Mouse (Mus musculus): ENCODE data around the gene Ephx4. TPM values are rescaled to one million over a fixed set of nuclear protein-coding genes. Genes with fewer than 3 reads are reported as not detected.

The Ephx4 gene
- 0.29 and 0.48 TPM in 2 replicates for polyA plus RNA-seq (2014; fragmentation: Nextera tagmentation; extraction: Ambion mirVana)

- Histone ChIP-seq H3K27me3 (replicated peaks; ENCODE audit: control insufficient read depth, insufficient read depth, low read length) (peaks cover 36% of the 10 kb centered on the region), H3K4me2 (peak within 1 kb of the TSS; percentile 95), H3K27ac (ENCODE audit: low read depth, low read length) (no peak within 1 kb of the TSS), H3K9ac (ENCODE audit: low read depth, low read length) (peak within 1 kb of the TSS; percentile 61), H3K36me3 (ENCODE audit: control insufficient read depth, insufficient read depth, low read length) (no peaks in the 10 kb centered on the region), H3K4me3 (ENCODE audit: low read depth, low read length) (peak within 1 kb of the TSS; percentile 66), H3K9me3 (ENCODE audit: control insufficient read depth, low read length) (no peaks in the 10 kb centered on the region), H3K4me1 (replicated peaks; ENCODE audit: control insufficient read depth, insufficient read depth, low read length) (peaks cover 8% of the 10 kb centered on the region)
- whole genome bisulfite sequencing = 22% methylated on average over 5 of the region's 5 CpGs
- ATAC-seq (replicated peaks; ENCODE audit: low FRiP score) (no peak), DNase-seq (ENCODE audit: low spot score) (no peak)
These were observed at the start of gene Ephx4 for GRCm38 (mm10) chr5:107402436-107402835. Ephx4 (plus strand) TSS chr5:107402736.

- no peak overlapping the region for H3K4me2 ChIP-seq
- DNase-seq (ENCODE audit: low spot score) (no peak), ATAC-seq (replicated peaks; ENCODE audit: low FRiP score) (no peak)
- no peaks in the 10 kb centered on the region for H3K36me3 ChIP-seq (ENCODE audit: control insufficient read depth, insufficient read depth, low read length)
- H3K27ac ChIP-seq (ENCODE audit: low read depth, low read length) = no peak overlapping the region
- H3K27me3 ChIP-seq (replicated peaks; ENCODE audit: control insufficient read depth, insufficient read depth, low read length) = no peaks in the 10 kb centered on the region
- 58% methylated on average over 3 of the region's 3 CpGs for WGBS
- H3K9me3 ChIP-seq (ENCODE audit: control insufficient read depth, low read length) = no peaks in the 10 kb centered on the region
- H3K4me3 ChIP-seq (ENCODE audit: low read depth, low read length) = no peak overlapping the region
- no peak overlapping the region for H3K9ac ChIP-seq (ENCODE audit: low read depth, low read length)
- H3K4me1 ChIP-seq (replicated peaks; ENCODE audit: control insufficient read depth, insufficient read depth, low read length) = no peaks in the 10 kb centered on the region
These were observed 48.6 kb upstream of the Ephx4 start for GRCm38 (mm10) chr5:107353981-107354380.

GRCm38 (mm10) chr5:107355801-107356200, 46.7 kb upstream of the Ephx4 start:
- Histone ChIP-seq H3K27ac (ENCODE audit: low read depth, low read length) (no peak overlapping the region), H3K9ac (ENCODE audit: low read depth, low read length) (no peak overlapping the region), H3K4me2 (no peak overlapping the region), H3K36me3 (ENCODE audit: control insufficient read depth, insufficient read depth, low read length) (no peaks in the 10 kb centered on the region), H3K9me3 (ENCODE audit: control insufficient read depth, low read length) (no peaks in the 10 kb centered on the region), H3K4me3 (ENCODE audit: low read depth, low read length) (no peak overlapping the region), H3K4me1 (replicated peaks; ENCODE audit: control insufficient read depth, insufficient read depth, low read length) (no peaks in the 10 kb centered on the region), H3K27me3 (replicated peaks; ENCODE audit: control insufficient read depth, insufficient read depth, low read length) (no peaks in the 10 kb centered on the region)
- WGBS = 57% methylated on average over 1 of the region's 1 CpGs
- DNase-seq (ENCODE audit: low spot score) = no peak
- ATAC-seq (replicated peaks; ENCODE audit: low FRiP score) = no peak

- H3K9ac ChIP-seq (ENCODE audit: low read depth, low read length) = no peak overlapping the region
- no peaks in the 10 kb centered on the region for H3K36me3 ChIP-seq (ENCODE audit: control insufficient read depth, insufficient read depth, low read length)
- ATAC-seq (replicated peaks; ENCODE audit: low FRiP score) (no peak), DNase-seq (ENCODE audit: low spot score) (no peak)
- H3K27me3 ChIP-seq (replicated peaks; ENCODE audit: control insufficient read depth, insufficient read depth, low read length) = no peaks in the 10 kb centered on the region
- H3K4me2 ChIP-seq = no peak overlapping the region
- H3K4me1 ChIP-seq (replicated peaks; ENCODE audit: control insufficient read depth, insufficient read depth, low read length) = no peaks in the 10 kb centered on the region
- WGBS = 88% methylated on average over 8 of the region's 8 CpGs
- H3K27ac ChIP-seq (ENCODE audit: low read depth, low read length) = no peak overlapping the region
- H3K4me3 ChIP-seq (ENCODE audit: low read depth, low read length) = no peak overlapping the region
- H3K9me3 ChIP-seq (ENCODE audit: control insufficient read depth, low read length) = no peaks in the 10 kb centered on the region
These were observed 44.8 kb upstream of the Ephx4 start for GRCm38 (mm10) chr5:107357723-107358122.

GRCm38 (mm10) chr5:107359395-107360053, 43.0 kb upstream of the Ephx4 start:
- WGBS = under 1% methylated on average over 38 of the region's 40 CpGs
- Histone ChIP-seq H3K9me3 (ENCODE audit: control insufficient read depth, low read length) (no peaks in the 10 kb centered on the region), H3K36me3 (ENCODE audit: control insufficient read depth, insufficient read depth, low read length) (no peaks in the 10 kb centered on the region), H3K27ac (ENCODE audit: low read depth, low read length) (no peak overlapping the region), H3K9ac (ENCODE audit: low read depth, low read length) (peak overlapping the region; percentile 49), H3K27me3 (replicated peaks; ENCODE audit: control insufficient read depth, insufficient read depth, low read length) (no peaks in the 10 kb centered on the region), H3K4me2 (peak overlapping the region; percentile 69), H3K4me1 (replicated peaks; ENCODE audit: control insufficient read depth, insufficient read depth, low read length) (no peaks in the 10 kb centered on the region), H3K4me3 (ENCODE audit: low read depth, low read length) (peak overlapping the region; percentile 70)
- ATAC-seq (replicated peaks; ENCODE audit: low FRiP score) (peak; percentile 99), DNase-seq (ENCODE audit: low spot score) (peak; percentile 90)

- WGBS = 33% methylated on average over 9 of the region's 9 CpGs
- no peaks in the 10 kb centered on the region for H3K9me3 ChIP-seq (ENCODE audit: control insufficient read depth, low read length)
- no peak for ATAC-seq (replicated peaks; ENCODE audit: low FRiP score)
- H3K4me3 ChIP-seq (ENCODE audit: low read depth, low read length) = peak overlapping the region; percentile 70
- no peaks in the 10 kb centered on the region for H3K27me3 ChIP-seq (replicated peaks; ENCODE audit: control insufficient read depth, insufficient read depth, low read length)
- H3K4me2 ChIP-seq = peak overlapping the region; percentile 69
- no peaks in the 10 kb centered on the region for H3K36me3 ChIP-seq (ENCODE audit: control insufficient read depth, insufficient read depth, low read length)
- H3K4me1 ChIP-seq (replicated peaks; ENCODE audit: control insufficient read depth, insufficient read depth, low read length) = no peaks in the 10 kb centered on the region
- H3K9ac ChIP-seq (ENCODE audit: low read depth, low read length) = peak overlapping the region; percentile 49
- H3K27ac ChIP-seq (ENCODE audit: low read depth, low read length) = no peak overlapping the region
- DNase-seq (ENCODE audit: low spot score) = no peak
These were observed 42.3 kb upstream of the Ephx4 start for GRCm38 (mm10) chr5:107360054-107360730.

GRCm38 (mm10) chr5:107370040-107370439, 32.5 kb upstream of the Ephx4 start:
- no peaks in the 10 kb centered on the region for H3K9me3 ChIP-seq (ENCODE audit: control insufficient read depth, low read length)
- WGBS = 78% methylated on average over 3 of the region's 3 CpGs
- DNase-seq (ENCODE audit: low spot score) (no peak), ATAC-seq (replicated peaks; ENCODE audit: low FRiP score) (no peak)
- no peak overlapping the region for H3K9ac ChIP-seq (ENCODE audit: low read depth, low read length)
- H3K4me1 ChIP-seq (replicated peaks; ENCODE audit: control insufficient read depth, insufficient read depth, low read length) = no peaks in the 10 kb centered on the region
- H3K27ac ChIP-seq (ENCODE audit: low read depth, low read length) = no peak overlapping the region
- no peaks in the 10 kb centered on the region for H3K36me3 ChIP-seq (ENCODE audit: control insufficient read depth, insufficient read depth, low read length)
- H3K27me3 ChIP-seq (replicated peaks; ENCODE audit: control insufficient read depth, insufficient read depth, low read length) = no peaks in the 10 kb centered on the region
- no peak overlapping the region for H3K4me3 ChIP-seq (ENCODE audit: low read depth, low read length)
- no peak overlapping the region for H3K4me2 ChIP-seq

GRCm38 (mm10) chr5:107371335-107371734, 31.2 kb upstream of the Ephx4 start:
- Histone ChIP-seq H3K4me3 (ENCODE audit: low read depth, low read length) (no peak overlapping the region), H3K27me3 (replicated peaks; ENCODE audit: control insufficient read depth, insufficient read depth, low read length) (no peaks in the 10 kb centered on the region), H3K4me1 (replicated peaks; ENCODE audit: control insufficient read depth, insufficient read depth, low read length) (no peaks in the 10 kb centered on the region), H3K9ac (ENCODE audit: low read depth, low read length) (no peak overlapping the region), H3K27ac (ENCODE audit: low read depth, low read length) (no peak overlapping the region), H3K36me3 (ENCODE audit: control insufficient read depth, insufficient read depth, low read length) (no peaks in the 10 kb centered on the region), H3K9me3 (ENCODE audit: control insufficient read depth, low read length) (no peaks in the 10 kb centered on the region), H3K4me2 (no peak overlapping the region)
- ATAC-seq (replicated peaks; ENCODE audit: low FRiP score) = no peak
- 77% methylated on average over 5 of the region's 5 CpGs for WGBS
- no peak for DNase-seq (ENCODE audit: low spot score)

GRCm38 (mm10) chr5:107373256-107373655, 29.3 kb upstream of the Ephx4 start:
- no peak overlapping the region for H3K9ac ChIP-seq (ENCODE audit: low read depth, low read length)
- H3K36me3 ChIP-seq (ENCODE audit: control insufficient read depth, insufficient read depth, low read length) = no peaks in the 10 kb centered on the region
- H3K27me3 ChIP-seq (replicated peaks; ENCODE audit: control insufficient read depth, insufficient read depth, low read length) = no peaks in the 10 kb centered on the region
- 56% methylated on average over 4 of the region's 4 CpGs for WGBS
- ATAC-seq (replicated peaks; ENCODE audit: low FRiP score) (no peak), DNase-seq (ENCODE audit: low spot score) (no peak)
- H3K27ac ChIP-seq (ENCODE audit: low read depth, low read length) = no peak overlapping the region
- H3K4me3 ChIP-seq (ENCODE audit: low read depth, low read length) = no peak overlapping the region
- no peak overlapping the region for H3K4me2 ChIP-seq
- H3K9me3 ChIP-seq (ENCODE audit: control insufficient read depth, low read length) = no peaks in the 10 kb centered on the region
- no peaks in the 10 kb centered on the region for H3K4me1 ChIP-seq (replicated peaks; ENCODE audit: control insufficient read depth, insufficient read depth, low read length)

Measured in liver, embryonic 11.5 days (tissue).